Mouse (Mus musculus): ENCODE results near the gene Wbp11. TPM values are rescaled to one million over a fixed set of nuclear protein-coding genes. Genes with fewer than 3 reads are reported as not detected.

Wbp11 gene
- polyA plus RNA-seq, 1 experiment = 164 TPM

GRCm38 (mm10) chr6:136854361-136854781 is 26.3 kb upstream of the Wbp11 start:
- no peaks in the 10 kb centered on the region for H3K27me3 ChIP-seq (ENCODE audit: control insufficient read depth, insufficient read depth, low read length, poor library complexity, severe bottlenecking)
- H3K4me3 ChIP-seq (ENCODE audit: low read depth, low read length) = no peak overlapping the region
- TF ChIP-seq POLR2A (IDR thresholded peaks at IDR 0.05; ENCODE audit: insufficient read depth, low read length) (no peak), CTCF (IDR thresholded peaks at IDR 0.05; ENCODE audit: low read depth, low read length) (no peak)
- H3K4me1 ChIP-seq (ENCODE audit: control insufficient read depth, insufficient read depth, low read length) = no peaks in the 10 kb centered on the region
- H3K9ac ChIP-seq (ENCODE audit: low read depth, poor library complexity, severe bottlenecking) = no peak overlapping the region
- H3K27ac ChIP-seq (ENCODE audit: insufficient read depth, low read length) = no peak overlapping the region
- H3K9me3 ChIP-seq (replicated peaks; ENCODE audit: control insufficient read depth, insufficient read depth, low read length, poor library complexity, severe bottlenecking) = no peaks in the 10 kb centered on the region
- no peaks in the 10 kb centered on the region for H3K36me3 ChIP-seq (ENCODE audit: control insufficient read depth, insufficient read depth, low read length, poor library complexity, severe bottlenecking)

GRCm38 (mm10) chr6:136852762-136853161 is 24.7 kb upstream of the Wbp11 start:
- Histone ChIP-seq H3K9me3 (replicated peaks; ENCODE audit: control insufficient read depth, insufficient read depth, low read length, poor library complexity, severe bottlenecking) (no peaks in the 10 kb centered on the region), H3K4me3 (ENCODE audit: low read depth, low read length) (no peak overlapping the region), H3K9ac (ENCODE audit: low read depth, poor library complexity, severe bottlenecking) (no peak overlapping the region), H3K36me3 (ENCODE audit: control insufficient read depth, insufficient read depth, low read length, poor library complexity, severe bottlenecking) (no peaks in the 10 kb centered on the region), H3K27ac (ENCODE audit: insufficient read depth, low read length) (no peak overlapping the region), H3K4me1 (ENCODE audit: control insufficient read depth, insufficient read depth, low read length) (no peaks in the 10 kb centered on the region), H3K27me3 (ENCODE audit: control insufficient read depth, insufficient read depth, low read length, poor library complexity, severe bottlenecking) (no peaks in the 10 kb centered on the region)
- no peak for TF ChIP-seq POLR2A (IDR thresholded peaks at IDR 0.05; ENCODE audit: insufficient read depth, low read length)

DNA sequence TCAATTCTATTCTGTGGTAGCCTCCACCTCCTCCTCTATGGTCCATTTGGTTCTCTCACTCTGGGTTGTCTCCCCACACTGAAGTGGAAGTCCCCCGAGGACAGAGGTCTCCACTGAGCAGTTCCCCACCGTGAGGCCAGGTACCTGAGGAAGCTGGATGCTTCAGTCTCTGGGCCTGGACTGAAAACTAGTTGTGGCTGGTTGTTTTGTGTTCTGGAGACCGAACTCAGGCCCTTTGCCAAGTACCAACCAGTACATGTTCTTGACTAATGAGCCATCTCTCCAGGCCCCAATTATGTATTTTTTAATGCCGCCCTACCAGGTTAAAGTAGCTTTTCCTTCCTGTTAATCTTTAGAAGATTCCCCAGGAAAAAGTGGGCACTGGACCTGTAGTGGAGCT is 24.3 kb upstream of the Wbp11 start:
- Histone ChIP-seq H3K9ac (ENCODE audit: low read depth, poor library complexity, severe bottlenecking) (no peak overlapping the region), H3K9me3 (replicated peaks; ENCODE audit: control insufficient read depth, insufficient read depth, low read length, poor library complexity, severe bottlenecking) (no peaks in the 10 kb centered on the region), H3K36me3 (ENCODE audit: control insufficient read depth, insufficient read depth, low read length, poor library complexity, severe bottlenecking) (no peaks in the 10 kb centered on the region), H3K4me1 (ENCODE audit: control insufficient read depth, insufficient read depth, low read length) (no peaks in the 10 kb centered on the region), H3K27me3 (ENCODE audit: control insufficient read depth, insufficient read depth, low read length, poor library complexity, severe bottlenecking) (no peaks in the 10 kb centered on the region), H3K27ac (ENCODE audit: insufficient read depth, low read length) (no peak overlapping the region), H3K4me3 (ENCODE audit: low read depth, low read length) (no peak overlapping the region)
- no peak for TF ChIP-seq CTCF (IDR thresholded peaks at IDR 0.05; ENCODE audit: low read depth, low read length)
- TF ChIP-seq EP300 (IDR thresholded peaks at IDR 0.05; ENCODE audit: insufficient read depth, low read depth, low read length) = no peak
- no peak for TF ChIP-seq POLR2A (IDR thresholded peaks at IDR 0.05; ENCODE audit: insufficient read depth, low read length)

DNA sequence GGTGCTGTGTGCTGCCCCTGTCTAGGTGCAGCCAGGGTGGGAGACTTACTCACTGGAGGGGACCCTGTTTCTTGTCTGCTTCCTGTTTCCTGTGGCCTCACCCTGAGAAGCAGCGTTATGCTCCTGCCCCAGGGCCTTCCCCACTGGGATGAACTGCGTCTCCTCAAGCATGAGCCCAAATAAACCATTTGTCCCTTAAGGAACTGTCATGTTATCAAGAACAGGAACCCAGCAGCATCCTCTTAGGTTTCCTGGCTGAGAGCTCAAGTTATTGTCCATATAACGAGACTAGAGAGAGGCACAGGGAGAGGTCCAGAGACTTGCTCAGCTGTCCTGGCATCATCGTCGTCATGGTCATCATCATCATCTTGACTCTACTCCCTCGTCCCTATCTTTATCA is 22.2 kb upstream of the Wbp11 start:
- Histone ChIP-seq H3K9me3 (replicated peaks; ENCODE audit: control insufficient read depth, insufficient read depth, low read length, poor library complexity, severe bottlenecking) (no peaks in the 10 kb centered on the region), H3K27me3 (ENCODE audit: control insufficient read depth, insufficient read depth, low read length, poor library complexity, severe bottlenecking) (no peaks in the 10 kb centered on the region), H3K9ac (ENCODE audit: low read depth, poor library complexity, severe bottlenecking) (no peak overlapping the region), H3K36me3 (ENCODE audit: control insufficient read depth, insufficient read depth, low read length, poor library complexity, severe bottlenecking) (no peaks in the 10 kb centered on the region), H3K4me1 (ENCODE audit: control insufficient read depth, insufficient read depth, low read length) (no peaks in the 10 kb centered on the region), H3K4me3 (ENCODE audit: low read depth, low read length) (no peak overlapping the region), H3K27ac (ENCODE audit: insufficient read depth, low read length) (no peak overlapping the region)
- no peak for TF ChIP-seq POLR2A (IDR thresholded peaks at IDR 0.05; ENCODE audit: insufficient read depth, low read length)
- no peak for TF ChIP-seq EP300 (IDR thresholded peaks at IDR 0.05; ENCODE audit: insufficient read depth, low read depth, low read length)
- no peak for TF ChIP-seq CTCF (IDR thresholded peaks at IDR 0.05; ENCODE audit: low read depth, low read length)

GRCm38 (mm10) chr6:136848971-136849370 is 20.9 kb upstream of the Wbp11 start:
- H3K9ac ChIP-seq (ENCODE audit: low read depth, poor library complexity, severe bottlenecking) = no peak overlapping the region
- TF ChIP-seq POLR2A (IDR thresholded peaks at IDR 0.05; ENCODE audit: insufficient read depth, low read length) (no peak), CTCF (IDR thresholded peaks at IDR 0.05; ENCODE audit: low read depth, low read length) (no peak), EP300 (IDR thresholded peaks at IDR 0.05; ENCODE audit: insufficient read depth, low read depth, low read length) (no peak)
- no peaks in the 10 kb centered on the region for H3K27me3 ChIP-seq (ENCODE audit: control insufficient read depth, insufficient read depth, low read length, poor library complexity, severe bottlenecking)
- H3K36me3 ChIP-seq (ENCODE audit: control insufficient read depth, insufficient read depth, low read length, poor library complexity, severe bottlenecking) = no peaks in the 10 kb centered on the region
- no peak overlapping the region for H3K27ac ChIP-seq (ENCODE audit: insufficient read depth, low read length)
- H3K4me3 ChIP-seq (ENCODE audit: low read depth, low read length) = no peak overlapping the region
- no peaks in the 10 kb centered on the region for H3K9me3 ChIP-seq (replicated peaks; ENCODE audit: control insufficient read depth, insufficient read depth, low read length, poor library complexity, severe bottlenecking)
- no peaks in the 10 kb centered on the region for H3K4me1 ChIP-seq (ENCODE audit: control insufficient read depth, insufficient read depth, low read length)

GRCm38 (mm10) chr6:136848399-136848798 is 20.4 kb upstream of the Wbp11 start:
- no peaks in the 10 kb centered on the region for H3K4me1 ChIP-seq (ENCODE audit: control insufficient read depth, insufficient read depth, low read length)

More at GRCm38 (mm10) chr6:136848399-136848798, 20.4 kb upstream of the Wbp11 start:
- H3K9me3 ChIP-seq (replicated peaks; ENCODE audit: control insufficient read depth, insufficient read depth, low read length, poor library complexity, severe bottlenecking) = no peaks in the 10 kb centered on the region
- H3K9ac ChIP-seq (ENCODE audit: low read depth, poor library complexity, severe bottlenecking) = no peak overlapping the region
- H3K27me3 ChIP-seq (ENCODE audit: control insufficient read depth, insufficient read depth, low read length, poor library complexity, severe bottlenecking) = no peaks in the 10 kb centered on the region
- H3K27ac ChIP-seq (ENCODE audit: insufficient read depth, low read length) = no peak overlapping the region
- H3K36me3 ChIP-seq (ENCODE audit: control insufficient read depth, insufficient read depth, low read length, poor library complexity, severe bottlenecking) = no peaks in the 10 kb centered on the region
- no peak overlapping the region for H3K4me3 ChIP-seq (ENCODE audit: low read depth, low read length)
- TF ChIP-seq POLR2A (IDR thresholded peaks at IDR 0.05; ENCODE audit: insufficient read depth, low read length) = no peak
- no peak for TF ChIP-seq CTCF (IDR thresholded peaks at IDR 0.05; ENCODE audit: low read depth, low read length)
- no peak for TF ChIP-seq EP300 (IDR thresholded peaks at IDR 0.05; ENCODE audit: insufficient read depth, low read depth, low read length)
